Mouse (Mus musculus) olfactory bulb, adult 2 months (tissue): Measurements from ENCODE around the gene Slc39a1.

Experiments
- CTCF ChIP-seq: fragments of 200-500 bp; IDR thresholded peaks from 2 replicates; pipeline ENCODE4 v1.5.1; 2012; ENCODE audit warnings: low read depth, mild to moderate bottlenecking, low read length, moderate library complexity; ENCODE audit not compliant: insufficient read depth
- POLR2A ChIP-seq: fragments of 200-500 bp; IDR thresholded peaks from 2 replicates; pipeline ENCODE4 v1.6.1; 2012; ENCODE audit warnings: mild to moderate bottlenecking, low read depth, low read length, moderate library complexity; ENCODE audit not compliant: insufficient read depth

- TF ChIP-seq CTCF: no peak
- no peak for TF ChIP-seq POLR2A
Observed at GRCm38 (mm10) chr3:90247630-90247959, 377 bp upstream of the Slc39a1 start.
